9 mouse cellular contexts compared by ENCODE assay signal in the genomic region with DNA sequence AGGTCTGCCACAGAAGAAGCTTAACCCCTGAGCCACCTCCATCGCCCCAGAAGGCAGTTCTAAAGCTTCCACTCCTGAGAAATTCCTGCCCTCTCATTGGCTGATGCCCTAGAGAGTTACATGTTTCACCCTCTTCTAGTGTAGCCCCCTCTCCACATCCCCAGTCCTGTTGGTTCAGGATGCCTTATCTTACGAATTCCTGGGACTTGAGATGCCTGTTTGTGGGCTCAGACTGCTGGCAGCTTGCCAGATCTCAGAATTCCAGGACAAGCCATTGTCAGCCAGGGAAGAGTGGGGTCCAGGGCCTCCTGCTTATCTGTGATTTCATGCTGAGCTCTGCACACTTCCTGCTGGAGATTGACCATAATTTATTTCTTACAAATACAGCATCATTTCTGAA.
DNase-seq lines count a peak whose midpoint lies in the region; ATAC-seq and TF ChIP-seq lines count a peak whose summit lies in the region.
"Had no signal": no experiment of that assay in that cellular context is flagged by ENCODE, and none has a peak within 500 bp of the region (broad histone marks: within the 10 kb centered on the region; RNA-seq: fewer than 3 reads in every experiment).

No protein-coding gene starts in this region.

- no peaks in the 10 kb centered on the region for H3K27me3 ChIP-seq in forebrain, embryonic 12.5 days
- no peaks in the 10 kb centered on the region for H3K27me3 ChIP-seq in forebrain, postnatal 0 days (ENCODE audit: insufficient read depth, low read length)
- H3K27me3 ChIP-seq in limb, embryonic 14.5 days (ENCODE audit: control insufficient read depth, insufficient read depth, low read length) = no peaks in the 10 kb centered on the region
- no peaks in the 10 kb centered on the region for H3K27me3 ChIP-seq in limb, embryonic 10.5 days (ENCODE audit: low read depth, poor library complexity, severe bottlenecking)
- H3K27me3 ChIP-seq in embryonic facial prominence, embryonic 12.5 days = no peaks in the 10 kb centered on the region

- TF ChIP-seq CTCF in forebrain, postnatal 0 days (IDR thresholded peaks at IDR 0.05; ENCODE audit: low read depth) = no peak

- H3K4me2 ChIP-seq in forebrain, embryonic 12.5 days = no peak overlapping the region
- H3K4me2 ChIP-seq in forebrain, postnatal 0 days (ENCODE audit: low read depth) = no peak overlapping the region
- H3K4me2 ChIP-seq in limb, embryonic 14.5 days (replicated peaks; ENCODE audit: low read depth, low read length, severe bottlenecking) = no peak overlapping the region
- H3K4me2 ChIP-seq in embryonic facial prominence, embryonic 12.5 days (replicated peaks) = no peak overlapping the region

- no peak overlapping the region for H3K9ac ChIP-seq in forebrain, embryonic 12.5 days
- no peak overlapping the region for H3K9ac ChIP-seq in forebrain, postnatal 0 days
- H3K9ac ChIP-seq in limb, embryonic 14.5 days (ENCODE audit: low read depth, low read length, severe bottlenecking) = no peak overlapping the region
- H3K9ac ChIP-seq in embryonic facial prominence, embryonic 12.5 days = no peak overlapping the region

- DNase-seq in forebrain, postnatal 0 days = no peak
- peak; percentile 24 for DNase-seq in limb, embryonic 14.5 days (ENCODE audit: low spot score)
- DNase-seq in limb, embryonic 10.5 days (ENCODE audit: low spot score) = no peak
- peak; percentile 73 for DNase-seq in mesoderm, embryonic 11.5 days (ENCODE audit: low read depth, low spot score)
- no peak for DNase-seq in right cerebral cortex, postnatal 36 days (ENCODE audit: low spot score in 2 of 2)

- H3K4me1 ChIP-seq in forebrain, embryonic 12.5 days = peaks cover 17% of the 10 kb centered on the region
- H3K4me1 ChIP-seq in forebrain, postnatal 0 days (ENCODE audit: insufficient read depth) = no peaks in the 10 kb centered on the region; the same call in 1 of the 2 replicates
- peaks cover 9% of the 10 kb centered on the region; the same call in 1 of the 2 replicates for H3K4me1 ChIP-seq in limb, embryonic 14.5 days (ENCODE audit: control insufficient read depth, insufficient read depth, low read length)
- peaks cover 22% of the 10 kb centered on the region for H3K4me1 ChIP-seq in limb, embryonic 10.5 days
- peaks cover 14% of the 10 kb centered on the region for H3K4me1 ChIP-seq in embryonic facial prominence, embryonic 12.5 days

- 33% methylated on average over 2 of the region's 2 CpGs for WGBS in forebrain, embryonic 12.5 days
- WGBS in forebrain, postnatal 0 days = 32% methylated on average over 2 of the region's 2 CpGs
- WGBS in limb, embryonic 14.5 days = 36% methylated on average over 2 of the region's 2 CpGs
- WGBS in limb, embryonic 10.5 days = 51% methylated on average over 2 of the region's 2 CpGs
- 17% methylated on average over 2 of the region's 2 CpGs for WGBS in embryonic facial prominence, embryonic 12.5 days

- peak; percentile 33; the same call in 1 of the 2 replicates for ATAC-seq in forebrain, embryonic 12.5 days (ENCODE audit: low FRiP score)
- no peak for ATAC-seq in forebrain, postnatal 0 days
- ATAC-seq in limb, embryonic 14.5 days (ENCODE audit: low FRiP score, low read depth) = no peak
- ATAC-seq in embryonic facial prominence, embryonic 12.5 days (ENCODE audit: insufficient number of reproducible peaks, insufficient read depth, low FRiP score, low TSS enrichment) = no peak
- ATAC-seq in erythroid progenitor cell, adult 5-6 weeks (replicated peaks; ENCODE audit: low FRiP score, poor library complexity, severe bottlenecking) = no peak

- H3K27ac ChIP-seq in forebrain, embryonic 12.5 days = no peak overlapping the region
- no peak overlapping the region for H3K27ac ChIP-seq in forebrain, postnatal 0 days (ENCODE audit: low read depth, low read length)
- H3K27ac ChIP-seq in limb, embryonic 14.5 days (replicated peaks; ENCODE audit: low read depth, low read length) = no peak overlapping the region
- no peak overlapping the region for H3K27ac ChIP-seq in limb, embryonic 10.5 days
- peak overlapping the region; percentile 36; the same call in 1 of the 2 replicates for H3K27ac ChIP-seq in embryonic facial prominence, embryonic 12.5 days

- no peak for TF ChIP-seq POLR2A in limb, embryonic 14.5 days (IDR thresholded peaks at IDR 0.05; ENCODE audit: borderline replicate concordance, extremely low read depth, insufficient read depth, insufficient read length)

- no peaks in the 10 kb centered on the region for H3K36me3 ChIP-seq in forebrain, embryonic 12.5 days (replicated peaks)
- no peaks in the 10 kb centered on the region for H3K36me3 ChIP-seq in forebrain, postnatal 0 days (ENCODE audit: insufficient read depth)
- no peaks in the 10 kb centered on the region for H3K36me3 ChIP-seq in limb, embryonic 14.5 days (ENCODE audit: control insufficient read depth, insufficient read depth, low read length)
- 0 out of 2 replicates have a peak, but pooled peaks cover under 1% of the 10 kb centered on the region for H3K36me3 ChIP-seq in limb, embryonic 10.5 days
- H3K36me3 ChIP-seq in embryonic facial prominence, embryonic 12.5 days = no peaks in the 10 kb centered on the region

- H3K9me3 ChIP-seq in forebrain, embryonic 12.5 days = no peaks in the 10 kb centered on the region
- no peaks in the 10 kb centered on the region for H3K9me3 ChIP-seq in forebrain, postnatal 0 days (ENCODE audit: low read length)
- H3K9me3 ChIP-seq in limb, embryonic 14.5 days (ENCODE audit: control insufficient read depth, low read length) = no peaks in the 10 kb centered on the region
- H3K9me3 ChIP-seq in limb, embryonic 10.5 days (replicated peaks) = no peaks in the 10 kb centered on the region
- no peaks in the 10 kb centered on the region for H3K9me3 ChIP-seq in embryonic facial prominence, embryonic 12.5 days

- no peak overlapping the region for H3K4me3 ChIP-seq in forebrain, embryonic 12.5 days (replicated peaks)
- no peak overlapping the region for H3K4me3 ChIP-seq in forebrain, postnatal 0 days (ENCODE audit: low read depth, low read length)
- no peak overlapping the region for H3K4me3 ChIP-seq in limb, embryonic 14.5 days (replicated peaks; ENCODE audit: low read length)
- no peak overlapping the region for H3K4me3 ChIP-seq in limb, embryonic 10.5 days
- no peak overlapping the region for H3K4me3 ChIP-seq in embryonic facial prominence, embryonic 12.5 days
- H3K4me3 ChIP-seq: erythroblast, embryonic 14.5 days had no signal

Comparison
In these comparisons a context has a peak if more than half of its experiments do, and no peak if none do; other contexts are left out.
1. DNase-seq: peak in limb, embryonic 14.5 days (single experiment) and mesoderm, embryonic 11.5 days (single experiment); none in forebrain, postnatal 0 days (single experiment), limb, embryonic 10.5 days (single experiment) and right cerebral cortex, postnatal 36 days (0 of 2).